Mouse (Mus musculus): ENCODE measurements around the gene Qpctl.

- TF ChIP-seq CTCF (IDR thresholded peaks at IDR 0.05; ENCODE audit: insufficient read depth, low read depth, low read length) (no peak), POLR2A (IDR thresholded peaks at IDR 0.05; ENCODE audit: insufficient read depth, low read depth, low read length) (no peak)
These were observed 10.3 kb upstream of the Qpctl start for GRCm38 (mm10) chr7:19159411-19159810.
